8 mouse cellular contexts compared by ENCODE assay signal in genomic region chr11:95356469-95357273, GRCm38 (mm10). TPM values are rescaled to one million over a fixed set of nuclear protein-coding genes. Genes with fewer than 3 reads are reported as not detected.
DNase-seq lines count a peak whose midpoint lies in the region; ATAC-seq and TF ChIP-seq lines count a peak whose summit lies in the region.

No protein-coding gene starts in this region.

- no peak overlapping the region for H3K4me3 ChIP-seq in left cerebral cortex, adult 2 months
- no peak overlapping the region for H3K4me3 ChIP-seq in forebrain, embryonic 12.5 days (replicated peaks)
- no peak overlapping the region for H3K4me3 ChIP-seq in lung, embryonic 16.5 days (ENCODE audit: low read length)

- H3K9ac ChIP-seq in forebrain, embryonic 12.5 days: no peak overlapping the region
- no peak overlapping the region for H3K9ac ChIP-seq in lung, embryonic 16.5 days (ENCODE audit: low read length)

- TF ChIP-seq CTCF in left cerebral cortex, adult 2 months (IDR thresholded peaks at IDR 0.05): no peak

- H3K4me2 ChIP-seq in forebrain, embryonic 12.5 days: no peak overlapping the region
- no peak overlapping the region for H3K4me2 ChIP-seq in lung, embryonic 16.5 days (ENCODE audit: low read depth, low read length)

- peaks cover 6% of the 10 kb centered on the region; the same call in 1 of the 2 replicates for H3K4me1 ChIP-seq in forebrain, embryonic 12.5 days
- H3K4me1 ChIP-seq in lung, embryonic 16.5 days (replicated peaks; ENCODE audit: control insufficient read depth, insufficient read depth, low read length): peaks cover 6% of the 10 kb centered on the region

- intact Hi-C loops in left cerebral cortex, adult 2 months (cut with DNase I): no loop called here
- intact Hi-C loops in left cerebral cortex, postnatal 36 days (cut with DNase I): no loop called here

- H3K36me3 ChIP-seq in forebrain, embryonic 12.5 days (replicated peaks): no peaks in the 10 kb centered on the region
- no peaks in the 10 kb centered on the region for H3K36me3 ChIP-seq in lung, embryonic 16.5 days (ENCODE audit: control insufficient read depth, insufficient read depth, low read length)

- no peaks in the 10 kb centered on the region for H3K9me3 ChIP-seq in forebrain, embryonic 12.5 days
- H3K9me3 ChIP-seq in lung, embryonic 16.5 days (ENCODE audit: control insufficient read depth, low read length): no peaks in the 10 kb centered on the region

- no peaks in the 10 kb centered on the region for H3K27me3 ChIP-seq in forebrain, embryonic 12.5 days
- H3K27me3 ChIP-seq in lung, embryonic 16.5 days (ENCODE audit: control insufficient read depth, insufficient read depth, low read depth, low read length): no peaks in the 10 kb centered on the region

- no peak overlapping the region for H3K27ac ChIP-seq in left cerebral cortex, adult 2 months
- 0 out of 2 replicates have a peak overlapping the region, but pooled peaks have one; percentile 31 for H3K27ac ChIP-seq in forebrain, embryonic 12.5 days
- H3K27ac ChIP-seq in lung, embryonic 16.5 days (ENCODE audit: low read length): no peak overlapping the region

- peak; percentile 25 to 33 for DNase-seq in left cerebral cortex, adult 2 months (ENCODE audit: extremely low spot score in 1 of 2, low spot score in 2 of 2)
- no peak for DNase-seq in left cerebral cortex, postnatal 36 days (ENCODE audit: low spot score in 2 of 2)
- peak; percentile 36 for DNase-seq in NIH3T3 (ENCODE audit: low read depth)
- DNase-seq in spleen, postnatal 36 days (ENCODE audit: low spot score in 2 of 2): peak; percentile 96 to 97
- DNase-seq in layer of hippocampus, adult 9-10 months (ENCODE audit: low spot score): no peak

- 89% methylated on average over 17 of the region's 17 CpGs for WGBS in forebrain, embryonic 12.5 days
- WGBS in lung, embryonic 16.5 days: 59% methylated on average over 17 of the region's 17 CpGs

- ATAC-seq in forebrain, embryonic 12.5 days (ENCODE audit: low FRiP score): no peak
- peak; percentile 81 to 82 for ATAC-seq in hematopoietic stem cell, adult 5-6 weeks (replicated peaks in 1 of 2; ENCODE audit: insufficient read depth in 1 of 2, low FRiP score in 2 of 2, low TSS enrichment in 1 of 2, low read depth in 1 of 2, poor library complexity in 2 of 2, severe bottlenecking in 2 of 2)
- peak; percentile 44; the same call in 1 of the 2 replicates for ATAC-seq in lung, embryonic 16.5 days (ENCODE audit: low read depth)

RNA-seq across cellular contexts. Expression of gene Fam117a, which starts 19.9 kb away (rescaled TPM):
- 1 to 10 TPM; 3.0 to 3.6 TPM for total RNA-seq in left cerebral cortex, adult 2 months (2021)
- total RNA-seq in left cerebral cortex, postnatal 36 days (2021): 1 to 10 TPM; 3.1 to 5.9 TPM
- 6.0 and 7.8 TPM in 2 replicates for polyA plus RNA-seq in forebrain, embryonic 12.5 days (2016; fragmentation: Nextera tagmentation; extraction: Ambion mirVana)
- 84.4 and 149 TPM in 2 replicates for total RNA-seq in hematopoietic stem cell, adult 5-6 weeks (2017)
- 15.1 and 15.7 TPM in 2 replicates for polyA plus RNA-seq in lung, embryonic 16.5 days (2015; fragmentation: Nextera tagmentation; extraction: Ambion mirVana)

RNA-seq across cellular contexts. Expression of gene Slc35b1, which starts 27.8 kb away (rescaled TPM):
- 10 to 100 TPM; 55.8 to 61.9 TPM for total RNA-seq in left cerebral cortex, adult 2 months (2021)
- total RNA-seq in left cerebral cortex, postnatal 36 days (2021): 10 to 100 TPM; 64.1 to 66.7 TPM
- 126 TPM in 2 replicates for polyA plus RNA-seq in forebrain, embryonic 12.5 days (2016; fragmentation: Nextera tagmentation; extraction: Ambion mirVana)
- total RNA-seq in hematopoietic stem cell, adult 5-6 weeks (2017): 35.8 and 44.6 TPM in 2 replicates
- 91.1 and 92.7 TPM in 2 replicates for polyA plus RNA-seq in lung, embryonic 16.5 days (2015; fragmentation: Nextera tagmentation; extraction: Ambion mirVana)

RNA-seq across cellular contexts. Expression of gene Kat7, which starts 46.6 kb away (rescaled TPM):
- 10 to 100 TPM; 72.3 to 77.2 TPM for total RNA-seq in left cerebral cortex, adult 2 months (2021)
- total RNA-seq in left cerebral cortex, postnatal 36 days (2021): 10 to 100 TPM; 69.3 to 74.3 TPM
- polyA plus RNA-seq in forebrain, embryonic 12.5 days (2016; fragmentation: Nextera tagmentation; extraction: Ambion mirVana): 83.9 and 92.1 TPM in 2 replicates
- total RNA-seq in hematopoietic stem cell, adult 5-6 weeks (2017): 81.0 and 90.4 TPM in 2 replicates
- polyA plus RNA-seq in lung, embryonic 16.5 days (2015; fragmentation: Nextera tagmentation; extraction: Ambion mirVana): 75.3 and 80.2 TPM in 2 replicates

RNA-seq across cellular contexts. Expression of gene Spop, which starts 57.2 kb away (rescaled TPM):
- total RNA-seq in left cerebral cortex, adult 2 months (2021): 100 to 1,000 TPM; 178 to 187 TPM
- 100 to 1,000 TPM; 173 to 187 TPM for total RNA-seq in left cerebral cortex, postnatal 36 days (2021)
- polyA plus RNA-seq in forebrain, embryonic 12.5 days (2016; fragmentation: Nextera tagmentation; extraction: Ambion mirVana): 193 and 211 TPM in 2 replicates
- total RNA-seq in hematopoietic stem cell, adult 5-6 weeks (2017): 60.5 and 62.5 TPM in 2 replicates
- 150 and 170 TPM in 2 replicates for polyA plus RNA-seq in lung, embryonic 16.5 days (2015; fragmentation: Nextera tagmentation; extraction: Ambion mirVana)

Comparison
In these comparisons a context has a peak if more than half of its experiments do, and no peak if none do; other contexts are left out.
1. DNase-seq: peak in left cerebral cortex, adult 2 months (2 of 2), NIH3T3 (single experiment) and spleen, postnatal 36 days (2 of 2); none in left cerebral cortex, postnatal 36 days (0 of 2) and layer of hippocampus, adult 9-10 months (single experiment).
2. RNA of gene Fam117a, which starts 19.9 kb away (total RNA-seq): 84.4 to 149 TPM in hematopoietic stem cell, adult 5-6 weeks; 3.1 to 5.9 TPM in left cerebral cortex, postnatal 36 days and 3.0 to 3.6 TPM in left cerebral cortex, adult 2 months; every median in the first group is over 10 times any median in the second.